Mouse (Mus musculus) neural tube, embryonic 10.5 days (tissue): Measurements from ENCODE around the gene Kmt5b.

ENCODE experiments used
- DNase-seq: peaks from one replicate; pipeline ENCODE4 v3.0.0-alpha.2; 2017; ENCODE audit warnings: low spot score; ENCODE audit errors: extremely low spot score

Gene Kmt5b

GRCm38 (mm10) chr19:3767276-3767780 lies at the start of gene Kmt5b:
Kmt5b (plus strand) TSS chr19:3767421.
- DNase-seq, result peak; percentile 89

GRCm38 (mm10) chr19:3718481-3719361 lies 48.5 kb upstream of the Kmt5b start:
- peak; percentile 66 for DNase-seq

GRCm38 (mm10) chr19:3719362-3719891 lies 47.8 kb upstream of the Kmt5b start:
- no peak for DNase-seq

- DNase-seq, result no peak
Observed at GRCm38 (mm10) chr19:3723170-3723569, 44.1 kb upstream of the Kmt5b start.

GRCm38 (mm10) chr19:3723904-3724303 lies 43.3 kb upstream of the Kmt5b start:
- DNase-seq, result peak; percentile 41

GRCm38 (mm10) chr19:3724779-3725178 lies 42.4 kb upstream of the Kmt5b start:
- peak; percentile 66 for DNase-seq

GRCm38 (mm10) chr19:3728901-3729300 lies 38.3 kb upstream of the Kmt5b start:
- no peak for DNase-seq

- no peak for DNase-seq
Observed at GRCm38 (mm10) chr19:3730781-3731646, 36.2 kb upstream of the Kmt5b start.

- DNase-seq, result no peak
Observed at GRCm38 (mm10) chr19:3736001-3736400, 31.2 kb upstream of the Kmt5b start.

- no peak for DNase-seq
Observed at GRCm38 (mm10) chr19:3739650-3740049, 27.6 kb upstream of the Kmt5b start.

- no peak for DNase-seq
Observed at GRCm38 (mm10) chr19:3742716-3743115, 24.5 kb upstream of the Kmt5b start.

GRCm38 (mm10) chr19:3743362-3743761 lies 23.9 kb upstream of the Kmt5b start:
- no peak for DNase-seq

GRCm38 (mm10) chr19:3743851-3744512 lies 23.2 kb upstream of the Kmt5b start:
- DNase-seq, result peak; percentile 68

- DNase-seq, result no peak
Observed at GRCm38 (mm10) chr19:3752621-3753239, 14.5 kb upstream of the Kmt5b start.

- DNase-seq, result no peak
Observed at GRCm38 (mm10) chr19:3753240-3753633, 14.0 kb upstream of the Kmt5b start.

GRCm38 (mm10) chr19:3753738-3754137 lies 13.5 kb upstream of the Kmt5b start:
- DNase-seq, result no peak

GRCm38 (mm10) chr19:3757861-3758260 lies 9.4 kb upstream of the Kmt5b start:
- no peak for DNase-seq

- no peak for DNase-seq
Observed at GRCm38 (mm10) chr19:3765221-3765820, 1.9 kb upstream of the Kmt5b start.

- DNase-seq, result no peak
Observed at GRCm38 (mm10) chr19:3766378-3766777, 843 bp upstream of the Kmt5b start.
